Comparison of ENCODE assay signal across 28 mouse cellular contexts in the genomic region with DNA sequence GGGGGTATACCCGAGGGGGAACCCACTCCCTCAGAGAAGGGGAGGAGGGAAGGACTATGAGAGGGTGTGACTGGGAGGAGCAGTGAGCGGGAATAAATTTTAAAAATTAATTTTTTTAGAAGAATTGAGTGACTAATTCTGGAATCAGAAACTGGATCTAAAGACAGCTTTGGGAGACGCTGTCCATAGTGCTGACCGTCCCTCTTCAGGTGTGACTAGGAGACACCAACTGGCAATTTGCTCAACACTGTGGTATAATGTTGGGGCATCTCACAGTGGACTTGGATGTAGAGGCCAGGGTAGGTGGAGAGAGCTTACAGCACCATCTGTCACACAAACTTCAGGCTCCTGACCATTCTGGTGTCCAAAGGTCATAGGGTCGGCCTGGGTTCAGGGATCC. TPM values are rescaled to one million over a fixed set of nuclear protein-coding genes. Genes with fewer than 3 reads are reported as not detected.
DNase-seq lines count a peak whose midpoint lies in the region; ATAC-seq lines count a peak whose summit lies in the region.
"Had no signal": no experiment of that assay in that cellular context is flagged by ENCODE, and none has a peak within 500 bp of the region (broad histone marks: within the 10 kb centered on the region; RNA-seq: fewer than 3 reads in every experiment).

No protein-coding gene starts in this region.

- H3K9me3 ChIP-seq in kidney, embryonic 15.5 days (replicated peaks): no peaks in the 10 kb centered on the region
- H3K9me3 ChIP-seq in embryonic facial prominence, embryonic 13.5 days: 0 out of 2 replicates have a peak, but pooled peaks cover 2% of the 10 kb centered on the region
- H3K9me3 ChIP-seq: forebrain, embryonic 12.5 days; heart, embryonic 13.5 days; hindbrain, embryonic 15.5 days; neural tube, embryonic 12.5 days had no signal

- H3K9ac ChIP-seq in kidney, embryonic 15.5 days: no peak overlapping the region
- no peak overlapping the region for H3K9ac ChIP-seq in embryonic facial prominence, embryonic 13.5 days
- H3K9ac ChIP-seq: forebrain, embryonic 12.5 days; heart, embryonic 13.5 days; hindbrain, embryonic 15.5 days; neural tube, embryonic 12.5 days had no signal

- no peaks in the 10 kb centered on the region for H3K36me3 ChIP-seq in kidney, embryonic 15.5 days
- no peaks in the 10 kb centered on the region for H3K36me3 ChIP-seq in embryonic facial prominence, embryonic 13.5 days
- H3K36me3 ChIP-seq: forebrain, embryonic 12.5 days; heart, embryonic 13.5 days; hindbrain, embryonic 15.5 days; neural tube, embryonic 12.5 days had no signal

- no peaks in the 10 kb centered on the region for H3K4me1 ChIP-seq in kidney, embryonic 15.5 days
- no peaks in the 10 kb centered on the region for H3K4me1 ChIP-seq in embryonic facial prominence, embryonic 13.5 days
- H3K4me1 ChIP-seq: heart, embryonic 13.5 days; neural tube, embryonic 12.5 days had no signal

- H3K4me2 ChIP-seq in kidney, embryonic 15.5 days: no peak overlapping the region
- no peak overlapping the region for H3K4me2 ChIP-seq in embryonic facial prominence, embryonic 13.5 days
- H3K4me2 ChIP-seq: forebrain, embryonic 12.5 days; heart, embryonic 13.5 days; hindbrain, embryonic 15.5 days; liver, embryonic 11.5 days; neural tube, embryonic 12.5 days had no signal

- ATAC-seq in kidney, embryonic 15.5 days (replicated peaks; ENCODE audit: low FRiP score): no peak
- ATAC-seq in embryonic facial prominence, embryonic 13.5 days (ENCODE audit: insufficient number of reproducible peaks, insufficient read depth, low FRiP score, low TSS enrichment, low read depth): peak; percentile 26; the same call in 1 of the 2 replicates
- ATAC-seq: intestine, postnatal 0 days; Patski had no signal

- peak; percentile 14 for DNase-seq in kidney, postnatal 10 days
- DNase-seq in adipocyte (ENCODE audit: low spot score): peak; percentile 12
- DNase-seq in testis, postnatal 10 days (ENCODE audit: low spot score): no peak
- DNase-seq in urinary bladder, postnatal 14 days (ENCODE audit: low spot score): no peak
- no peak for DNase-seq in spleen, postnatal 36 days (ENCODE audit: low spot score in 2 of 2)
- DNase-seq: adrenal gland, postnatal 36 days; cerebellum, adult 8-10 months; gastrocnemius, postnatal 14 days; heart, adult 18-20 months; heart, postnatal 36 days; kidney, postnatal 25 days; left cerebral cortex, postnatal 4 days; lung, adult 2 months; lung, postnatal 36 days; right cerebral cortex, adult 18-20 months; thymus, postnatal 36 days had no signal

- H3K27me3 ChIP-seq in kidney, embryonic 15.5 days: peaks cover 12% of the 10 kb centered on the region
- peaks cover 6% of the 10 kb centered on the region; the same call in 1 of the 2 replicates for H3K27me3 ChIP-seq in embryonic facial prominence, embryonic 13.5 days
- H3K27me3 ChIP-seq: neural tube, embryonic 12.5 days had no signal

- WGBS in kidney, embryonic 15.5 days: 52% methylated on average over 5 of the region's 5 CpGs
- WGBS in embryonic facial prominence, embryonic 13.5 days: 59% methylated on average over 5 of the region's 5 CpGs

- no peak overlapping the region for H3K27ac ChIP-seq in kidney, embryonic 15.5 days
- H3K27ac ChIP-seq in embryonic facial prominence, embryonic 13.5 days: no peak overlapping the region
- H3K27ac ChIP-seq: forebrain, embryonic 12.5 days; heart, embryonic 13.5 days; hindbrain, embryonic 15.5 days; left cerebral cortex, adult 2 months; neural tube, embryonic 12.5 days had no signal

- no peak overlapping the region for H3K4me3 ChIP-seq in kidney, embryonic 15.5 days (replicated peaks)
- H3K4me3 ChIP-seq in embryonic facial prominence, embryonic 13.5 days: no peak overlapping the region
- H3K4me3 ChIP-seq: forebrain, embryonic 12.5 days; heart, embryonic 13.5 days; hindbrain, embryonic 15.5 days; left cerebral cortex, adult 2 months; neural tube, embryonic 12.5 days had no signal

RNA-seq across cellular contexts. Expression of a gene that starts 51.9 kb away (rescaled TPM):
- not detected in 2 replicates for polyA plus RNA-seq in kidney, embryonic 15.5 days (2015; fragmentation: Nextera tagmentation; extraction: Ambion mirVana)
- not detected in 2 replicates for polyA plus RNA-seq in embryonic facial prominence, embryonic 13.5 days (2015; fragmentation: Nextera tagmentation; extraction: Ambion mirVana)
- polyA plus RNA-seq: forebrain, embryonic 12.5 days; heart, embryonic 13.5 days; hindbrain, embryonic 15.5 days; intestine, postnatal 0 days; liver, embryonic 11.5 days; lung, adult 2 months; midbrain, postnatal 0 days; neural tube, embryonic 12.5 days; Patski; small intestine, adult 2 months had no signal

Comparison
In these comparisons a context has a peak if more than half of its experiments do, and no peak if none do; other contexts are left out.
1. DNase-seq: peak in kidney, postnatal 10 days (single experiment) and adipocyte (single experiment); none in testis, postnatal 10 days (single experiment), urinary bladder, postnatal 14 days (single experiment) and spleen, postnatal 36 days (0 of 2).